Mouse (Mus musculus) thymus, postnatal 4 days (tissue): ENCODE data around the gene Taf6l.

Source experiments
- DNase-seq: peaks from one replicate; pipeline ENCODE4 v3.0.0; 2021

Taf6l gene

GRCm38 (mm10) chr19:8789171-8789570 is 3.0 kb upstream of the Taf6l start:
- DNase-seq = no peak

- DNase-seq = no peak
Observed at GRCm38 (mm10) chr19:8788521-8788920, 2.3 kb upstream of the Taf6l start.

- DNase-seq = no peak
Observed at GRCm38 (mm10) chr19:8774951-8775421, 11.2 kb downstream of the Taf6l start.

- peak; percentile 99 for DNase-seq
Observed at GRCm38 (mm10) chr19:8774086-8774835, 12.0 kb downstream of the Taf6l start, which contains the start of gene Tmem179b. TSS of gene Tmem179b (minus strand) at chr19:8774467.

GRCm38 (mm10) chr19:8773409-8773808 is 12.8 kb downstream of the Taf6l start:
- no peak for DNase-seq

DNA sequence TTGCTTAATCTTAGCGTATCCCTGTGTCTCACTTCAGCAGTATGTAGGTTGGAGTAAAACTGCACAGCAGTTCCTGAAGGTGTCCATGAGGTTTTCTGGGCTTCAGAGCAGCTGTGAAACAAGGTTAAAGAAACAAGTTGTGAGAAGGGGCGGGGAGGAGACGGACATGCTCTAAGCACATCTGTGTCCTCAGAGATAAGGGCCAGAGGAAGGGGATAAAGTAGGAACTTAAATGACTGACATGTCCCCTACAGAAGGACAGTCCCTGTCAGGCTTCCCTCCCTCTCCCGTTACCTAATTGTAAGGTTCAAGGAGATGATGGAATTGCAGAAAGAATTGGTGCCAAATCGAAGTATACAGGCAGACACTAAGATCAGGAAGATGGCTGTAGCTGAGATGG is 13.2 kb downstream of the Taf6l start:
- no peak for DNase-seq

DNA sequence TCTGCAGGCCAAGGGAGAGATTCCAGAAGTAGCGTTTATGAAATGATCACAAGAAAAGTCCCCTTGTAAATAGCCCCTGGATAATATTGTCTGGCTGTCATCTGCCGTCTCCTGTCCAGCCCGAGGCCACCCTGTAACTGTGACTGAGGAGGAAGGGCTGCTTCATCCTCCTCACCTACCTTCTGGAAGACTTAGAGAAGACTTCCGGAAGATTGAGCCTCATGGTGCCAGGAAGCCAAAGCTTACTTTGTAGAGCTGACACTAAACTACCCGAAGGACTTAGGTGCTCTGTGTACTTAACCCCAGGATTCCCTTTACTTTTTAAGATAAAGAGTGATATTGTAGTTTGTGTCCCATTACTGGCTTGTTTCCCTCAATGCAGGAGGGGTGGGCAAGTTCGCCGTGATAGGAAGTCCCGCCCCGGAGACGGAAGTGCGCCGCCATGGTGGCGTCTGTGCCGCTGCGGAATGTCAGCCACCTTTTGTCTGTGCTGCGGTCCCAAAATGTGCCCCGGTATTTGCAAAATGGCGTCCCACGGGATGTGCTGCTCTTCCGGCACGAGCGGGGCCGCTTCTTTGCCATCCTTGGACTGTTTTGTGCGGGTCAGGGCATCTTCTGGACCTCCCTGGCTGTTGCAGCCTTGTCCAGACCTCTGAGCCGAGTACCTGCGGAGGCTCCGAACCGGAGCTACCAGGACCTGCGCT is 15.5 kb downstream of the Taf6l start, which contains the start of gene Tmem223:
Gene Tmem223 (plus strand): TSS at position 430 of the 704 bp plus-strand sequence.
- peak; percentile 90 for DNase-seq

GRCm38 (mm10) chr19:8765562-8765961 is 20.7 kb downstream of the Taf6l start:
- DNase-seq = no peak

GRCm38 (mm10) chr19:8763276-8763675 is 22.9 kb downstream of the Taf6l start:
- no peak for DNase-seq

DNA sequence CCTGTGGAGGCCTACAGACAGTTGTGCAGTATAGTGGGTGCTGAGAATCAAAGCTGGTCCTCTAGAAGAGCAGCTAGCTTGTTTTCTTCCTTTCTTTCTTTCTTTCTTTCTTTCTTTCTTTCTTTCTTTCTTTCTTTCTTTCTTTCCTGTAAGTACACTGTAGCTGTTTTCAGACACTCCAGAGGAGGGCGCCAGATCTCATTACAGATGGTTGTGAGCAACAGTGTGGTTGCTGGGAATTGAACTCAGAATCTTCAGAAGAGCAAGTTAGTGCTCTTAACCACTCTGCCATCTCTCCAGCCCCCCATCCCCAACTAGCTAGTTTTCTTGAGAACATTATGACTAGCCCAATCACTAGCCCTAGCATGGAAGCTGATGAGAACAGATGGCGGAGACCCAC is 25.5 kb downstream of the Taf6l start:
- DNase-seq = peak; percentile 50

DNA sequence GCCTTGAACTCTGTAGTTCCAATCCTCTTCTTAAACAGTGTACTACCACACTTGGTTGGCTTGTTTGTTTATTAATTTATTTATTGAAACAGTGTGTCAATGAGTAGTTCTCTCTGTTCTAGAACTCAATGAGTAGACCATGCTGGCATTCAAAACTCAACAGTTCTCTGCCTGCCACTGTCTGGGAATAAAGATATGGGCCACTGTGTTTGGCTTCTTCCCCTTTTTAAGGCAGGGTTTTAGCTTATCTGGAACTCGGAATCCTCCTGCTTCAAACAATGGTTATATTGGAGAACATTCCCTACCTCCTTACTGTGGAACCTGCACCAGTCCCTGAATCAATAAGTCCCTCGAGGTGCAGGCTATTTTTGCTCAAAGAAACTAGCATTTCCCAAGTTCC is 27.3 kb downstream of the Taf6l start:
- no peak for DNase-seq

DNA sequence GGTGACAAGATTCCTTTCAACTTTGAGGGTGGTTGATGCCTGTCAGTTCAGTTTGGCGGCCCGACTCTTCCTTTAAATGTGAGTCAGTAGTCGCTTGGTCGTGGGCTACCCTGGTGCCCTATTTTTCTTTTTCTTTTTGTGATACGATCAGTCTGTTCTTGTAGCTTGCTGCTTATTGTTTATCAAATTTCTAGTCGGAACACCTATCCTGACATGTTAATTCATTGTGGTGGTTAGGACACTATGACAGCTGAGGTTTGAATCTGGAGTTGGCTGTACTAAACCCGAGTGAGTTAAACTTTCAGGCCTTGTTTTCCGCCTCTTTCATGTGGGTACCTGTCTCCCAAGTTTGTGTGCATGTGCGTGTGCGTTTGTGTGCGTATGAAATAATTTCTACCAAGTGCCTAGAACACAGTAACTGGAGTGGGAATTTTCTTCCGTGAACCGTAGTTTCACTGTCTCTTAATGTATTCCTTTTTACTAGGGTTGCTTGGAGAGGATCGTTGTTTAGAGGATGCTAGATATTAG is 28.7 kb downstream of the Taf6l start:
- DNase-seq = peak; percentile 13

GRCm38 (mm10) chr19:8756635-8757387 is 29.4 kb downstream of the Taf6l start, which contains the start of gene Nxf1:
TSS of gene Nxf1 (plus strand) at chr19:8757073.
- peak; percentile 97 for DNase-seq

GRCm38 (mm10) chr19:8755652-8756051 is 30.6 kb downstream of the Taf6l start:
- no peak for DNase-seq

DNA sequence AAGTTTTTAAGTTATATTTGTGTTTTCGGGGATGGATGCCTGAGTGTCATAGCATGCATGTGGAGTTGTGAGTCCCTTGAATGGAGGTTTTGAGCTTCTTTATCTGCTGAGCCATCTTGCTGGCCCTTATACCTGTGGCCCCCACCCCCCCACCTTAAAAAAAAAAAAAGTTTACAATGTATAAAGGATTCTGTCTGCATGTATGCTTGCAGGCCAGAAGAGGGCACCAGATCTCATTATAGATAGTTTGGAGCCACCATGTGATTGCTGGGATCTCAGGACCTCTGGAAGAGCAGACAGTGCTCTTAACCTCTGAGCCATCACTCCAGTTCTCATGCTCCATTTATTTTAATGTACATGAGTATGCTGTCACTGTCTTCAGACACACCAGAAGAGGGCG is 38.8 kb downstream of the Taf6l start:
- DNase-seq = no peak

DNA sequence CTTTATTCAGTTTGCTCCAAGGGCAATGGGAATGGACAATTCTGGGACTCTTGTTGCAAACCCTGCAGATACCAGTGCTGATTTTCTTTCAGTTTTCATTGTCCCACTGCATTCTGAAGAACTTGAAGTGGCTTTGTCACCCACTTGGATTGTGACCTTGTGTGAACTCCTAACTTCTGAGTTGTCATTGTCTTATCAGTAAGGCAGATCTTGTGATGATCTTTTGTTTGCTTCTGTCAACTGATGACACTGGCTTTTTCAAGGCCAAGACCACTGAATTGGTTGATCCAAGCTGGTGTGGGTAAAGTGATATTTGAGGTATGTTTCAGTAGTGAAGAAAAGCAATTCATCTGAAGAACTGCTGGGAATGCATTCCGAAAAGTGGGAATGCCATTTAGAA is 40.8 kb downstream of the Taf6l start:
- no peak for DNase-seq

DNA sequence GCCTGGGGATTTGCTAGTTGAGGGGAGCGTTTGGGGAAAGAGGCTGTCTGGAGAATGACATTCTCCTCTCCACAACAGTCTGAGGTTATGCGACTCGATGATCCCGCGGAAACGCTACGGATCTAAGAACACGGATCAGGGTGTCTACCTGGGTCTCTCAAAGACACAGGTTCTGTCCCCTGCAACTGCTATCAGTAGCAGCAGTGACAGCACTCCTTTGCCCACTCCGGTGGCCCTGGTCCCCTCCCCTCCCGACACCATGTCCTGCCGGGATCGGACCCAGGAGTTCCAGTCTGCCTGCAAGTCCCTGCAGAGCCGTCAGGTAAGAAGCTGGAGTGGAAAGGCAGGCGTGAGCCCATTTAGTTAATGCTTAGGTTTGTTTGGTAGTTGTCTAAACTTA is 44.0 kb downstream of the Taf6l start:
- DNase-seq = peak; percentile 28

DNA sequence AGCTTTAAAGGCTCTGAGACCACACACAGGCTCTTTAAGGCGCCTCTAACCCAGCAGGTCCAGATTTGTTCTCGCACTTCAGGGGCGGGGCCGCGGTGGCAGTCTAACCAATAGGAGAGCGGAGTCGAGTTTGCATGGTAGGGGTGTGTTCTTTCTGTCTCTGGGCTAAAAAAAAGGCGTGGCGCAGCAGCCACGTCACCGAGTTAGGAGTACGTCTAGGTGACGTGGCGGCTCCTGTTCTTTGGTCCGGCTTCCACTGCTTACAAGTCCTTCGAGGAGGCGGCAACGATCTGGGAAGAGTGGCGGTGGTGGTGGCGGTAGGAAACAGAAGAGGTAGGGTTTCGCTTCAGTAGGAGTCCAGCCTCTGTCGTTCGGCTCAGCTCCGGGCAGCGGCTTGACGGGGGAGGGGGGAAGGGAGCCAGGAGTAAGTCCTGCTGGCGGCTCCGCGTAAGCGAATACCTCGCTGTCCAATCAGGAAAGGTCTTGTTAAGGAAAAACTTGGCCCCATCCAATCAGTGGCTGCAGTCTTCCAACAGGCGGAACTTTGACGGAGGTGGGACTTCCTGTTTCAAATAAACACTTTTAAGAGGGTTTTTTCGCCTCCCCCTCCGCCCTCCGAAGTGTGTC is 44.9 kb downstream of the Taf6l start, which contains the start of gene Stx5a:
Gene Stx5a (plus strand): TSS at position 171 of the 627 bp plus-strand sequence.
- DNase-seq = peak; percentile 95

DNA sequence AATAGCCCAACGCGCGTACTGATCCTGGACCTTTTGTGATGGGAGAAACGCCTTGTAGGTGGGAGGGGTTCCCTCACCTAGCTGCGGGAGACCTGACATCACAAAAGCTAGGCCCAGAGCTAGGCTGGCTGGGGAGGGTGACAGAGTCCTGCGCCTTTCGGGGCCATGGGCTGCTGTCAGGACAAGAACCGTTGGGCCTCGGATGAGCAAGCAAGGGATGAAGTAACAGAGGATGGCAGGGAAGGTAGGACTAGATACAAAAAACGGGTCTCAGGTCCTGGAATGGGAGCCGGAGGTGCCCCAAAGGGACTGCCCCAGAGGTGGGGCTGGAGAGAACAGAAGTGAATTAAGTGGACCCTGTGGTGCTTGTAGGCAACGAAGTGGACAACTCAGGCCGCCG is 45.6 kb downstream of the Taf6l start, which contains the start of gene 1700092M07Rik:
Gene 1700092M07Rik (plus strand): TSS at position 116 of the 400 bp plus-strand sequence.
- no peak for DNase-seq

DNA sequence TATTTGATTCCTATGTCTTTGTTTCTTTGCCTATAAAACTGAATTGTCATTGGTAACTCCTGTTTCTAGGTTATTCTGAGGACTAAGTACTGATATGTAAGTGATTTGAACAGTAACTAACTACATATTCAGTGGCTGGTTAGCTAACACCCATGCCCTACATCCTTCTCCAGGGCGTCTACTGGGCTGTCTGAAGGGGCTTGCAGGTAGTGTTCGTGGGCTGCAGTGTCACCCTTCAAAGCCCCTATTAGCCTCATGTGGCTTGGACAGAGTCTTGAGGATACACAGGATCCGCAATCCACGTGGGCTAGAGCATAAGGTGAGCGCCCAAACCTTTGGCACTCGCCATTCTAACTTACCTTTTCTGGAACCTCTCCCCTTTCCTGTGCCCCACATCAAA is 46.6 kb downstream of the Taf6l start:
- no peak for DNase-seq

- no peak for DNase-seq
Observed at GRCm38 (mm10) chr19:8738911-8739310, 47.3 kb downstream of the Taf6l start.

DNA sequence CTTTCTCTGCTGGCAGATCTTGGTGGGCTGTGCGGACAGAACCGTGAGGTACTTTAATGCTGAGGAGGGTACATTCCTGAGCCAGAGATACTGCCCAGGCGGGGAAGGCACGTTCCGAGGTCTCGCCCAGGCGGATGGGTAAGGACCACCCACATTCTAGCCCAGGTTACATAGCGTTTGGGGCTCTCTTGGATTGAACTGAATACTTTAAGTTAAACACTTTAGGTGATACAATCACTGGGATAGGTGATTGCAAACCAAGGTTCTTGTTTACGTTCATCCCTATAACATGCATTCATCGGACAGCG is 50.1 kb downstream of the Taf6l start:
- DNase-seq = no peak
